Mouse (Mus musculus) mesoderm, embryonic 11.5 days (tissue): ENCODE data around the gene Iqgap3.

ENCODE experiments used
- DNase-seq: peaks from one replicate; pipeline ENCODE4 v3.0.0-alpha.2; 2012; ENCODE audit warnings: low read depth, low spot score

Gene Iqgap3

DNA sequence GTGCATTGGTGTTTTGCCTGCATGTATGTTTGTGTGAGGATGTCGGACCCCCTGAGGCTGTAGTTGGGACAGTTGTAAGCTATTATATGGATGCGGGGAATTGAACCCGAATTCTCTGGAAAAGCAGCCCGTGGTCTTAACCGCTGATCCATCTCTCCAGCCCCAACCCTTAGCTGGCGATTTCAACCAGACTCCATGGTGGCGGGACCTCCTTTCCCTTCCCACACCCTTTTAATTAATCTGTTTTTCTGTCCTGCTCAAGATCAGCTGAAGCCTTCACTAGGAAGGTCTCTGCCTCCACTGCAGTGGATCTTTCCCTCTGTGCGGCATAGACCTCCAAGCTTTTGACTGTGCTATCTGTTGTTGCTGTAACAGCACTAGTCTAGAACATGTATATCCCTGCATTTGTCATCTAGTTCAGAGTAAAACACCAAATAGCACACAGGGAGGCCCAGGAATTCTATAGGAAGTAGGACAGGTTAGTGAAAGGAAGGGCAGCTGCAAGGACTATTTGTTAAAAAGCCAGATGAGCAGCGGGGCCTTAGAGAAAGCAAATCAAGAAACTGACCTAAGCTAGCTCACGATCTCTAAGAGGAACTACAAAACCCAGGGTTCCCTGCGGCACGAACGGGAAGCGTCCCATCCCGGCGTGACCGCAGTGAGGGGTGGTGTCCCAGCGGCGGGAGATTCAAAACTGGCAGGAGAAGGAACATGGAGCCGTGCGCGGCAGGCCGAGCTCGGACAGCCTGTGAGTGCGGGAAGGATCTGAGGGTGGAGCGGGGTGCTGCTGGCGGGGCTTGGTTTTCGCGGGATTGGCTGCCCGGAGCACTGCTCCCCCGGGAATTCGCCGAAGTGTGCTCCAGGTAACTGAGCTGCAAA is at the start of gene Iqgap3:
TSS of gene Iqgap3 (plus strand) at position 627 of the 879 bp plus-strand sequence.
- peak; percentile 89 for DNase-seq

DNA sequence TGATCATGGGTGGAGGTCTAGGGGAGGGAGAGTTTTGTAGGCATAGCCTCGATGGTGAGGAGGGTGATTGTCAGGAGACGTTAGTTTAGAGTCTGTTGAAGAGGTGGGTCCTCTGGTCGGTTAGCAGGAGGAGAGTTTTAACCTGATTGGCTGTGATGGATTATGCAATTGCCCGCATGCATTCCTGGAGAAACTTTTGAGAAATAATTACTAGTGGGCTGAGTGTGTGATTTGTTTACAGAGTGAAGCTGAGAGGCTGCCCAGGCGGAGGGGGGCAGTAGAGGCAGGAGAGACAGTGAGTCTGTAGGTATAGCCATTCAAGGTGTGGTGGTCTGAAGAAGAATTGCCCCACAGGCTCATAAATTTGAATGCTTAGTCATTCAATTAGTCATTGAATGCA is 48.3 kb upstream of the Iqgap3 start:
- DNase-seq, result no peak

DNA sequence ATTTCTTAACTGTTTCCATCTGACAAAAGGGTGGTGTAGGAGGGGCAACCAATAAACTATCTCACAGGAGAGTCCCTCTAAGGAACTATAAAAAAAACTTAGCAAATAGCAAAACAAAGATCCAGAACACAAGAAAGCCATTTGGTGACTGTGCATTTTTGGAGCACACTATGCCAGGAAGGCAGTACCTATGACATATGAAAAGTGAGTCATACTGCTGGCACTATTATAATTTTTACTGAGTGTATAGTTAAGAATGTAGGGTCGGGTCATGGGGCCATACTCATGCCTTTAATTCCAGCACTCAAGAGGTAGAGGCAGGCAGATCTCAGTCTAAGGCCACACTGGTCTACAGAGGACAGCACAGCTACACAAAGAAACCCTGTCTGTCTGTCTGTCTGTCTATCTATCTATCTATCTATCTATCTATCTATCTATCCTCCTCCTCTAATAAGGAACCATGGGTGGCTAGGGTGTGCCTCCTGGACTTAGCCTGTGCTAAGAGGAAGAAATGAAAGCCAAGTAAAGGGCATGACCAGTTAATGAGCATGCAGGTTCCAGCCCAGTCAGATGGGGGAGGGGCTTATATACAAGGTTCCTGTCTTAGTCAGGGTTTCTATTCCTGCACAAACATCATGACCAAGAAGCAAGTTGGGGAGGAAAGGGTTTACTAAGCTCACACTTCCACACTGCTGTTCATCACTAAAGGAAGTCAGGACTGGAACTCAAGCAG is 46.0 kb upstream of the Iqgap3 start:
- DNase-seq, result no peak

DNA sequence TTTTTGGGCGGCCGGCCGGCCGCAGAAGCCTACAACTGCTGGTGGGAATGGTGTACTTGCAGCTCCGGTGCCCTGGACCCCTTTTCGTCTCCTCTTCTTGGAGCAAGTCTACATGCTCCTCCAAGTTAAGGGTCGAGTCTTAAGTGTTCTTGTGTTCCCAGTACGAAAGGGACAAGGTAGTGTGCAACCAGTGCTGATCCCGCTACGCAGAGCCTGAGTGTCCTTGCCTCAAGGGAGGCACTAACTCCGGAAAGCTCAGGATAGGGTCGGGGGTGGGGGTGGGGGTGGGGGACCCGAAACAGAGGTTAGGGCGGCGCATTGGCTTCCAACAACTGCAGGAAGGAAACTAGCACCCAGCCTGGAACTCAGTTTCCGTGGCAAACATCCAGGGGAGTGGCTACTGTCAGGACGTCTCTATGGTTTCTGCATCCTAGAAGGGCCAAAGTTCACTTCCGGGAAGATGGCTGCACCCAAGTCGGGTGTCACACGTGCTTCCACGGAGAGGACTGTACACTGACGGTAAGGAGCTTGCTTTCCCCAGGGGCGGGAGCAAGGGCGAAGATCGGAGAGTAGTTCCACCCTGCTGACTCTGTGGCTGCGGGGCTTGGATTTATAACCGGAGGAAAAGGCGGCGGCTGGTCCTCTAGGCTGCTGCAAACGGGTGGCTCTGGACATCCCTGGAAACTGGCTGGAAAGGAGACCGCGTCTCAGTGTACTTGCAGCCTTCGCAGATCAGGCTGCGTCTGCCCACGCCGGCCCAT is 38.9 kb upstream of the Iqgap3 start, which contains the start of gene Gpatch4:
TSS of gene Gpatch4 (plus strand) at position 448 of the 761 bp plus-strand sequence.
- peak; percentile 97 for DNase-seq

DNA sequence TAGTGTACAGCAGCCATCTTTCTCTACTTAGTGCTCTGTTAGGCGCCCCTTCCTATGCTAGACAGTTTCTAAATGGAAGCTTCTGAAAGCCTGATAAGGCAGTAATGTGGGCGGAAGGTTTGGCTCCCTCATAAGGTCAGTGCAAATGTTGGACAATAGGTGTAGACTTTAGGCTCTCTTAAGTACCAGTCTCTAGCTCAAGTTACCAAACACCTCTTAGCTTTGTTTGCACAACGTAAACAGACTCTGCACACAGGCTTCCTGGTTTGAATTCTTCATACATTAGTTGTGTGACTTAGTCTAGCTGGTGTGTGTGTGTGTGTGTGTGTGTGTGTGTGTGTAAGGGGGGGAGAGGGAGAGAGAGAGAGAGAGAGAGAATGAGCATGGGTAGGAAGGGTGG is 32.2 kb upstream of the Iqgap3 start:
- no peak for DNase-seq

DNA sequence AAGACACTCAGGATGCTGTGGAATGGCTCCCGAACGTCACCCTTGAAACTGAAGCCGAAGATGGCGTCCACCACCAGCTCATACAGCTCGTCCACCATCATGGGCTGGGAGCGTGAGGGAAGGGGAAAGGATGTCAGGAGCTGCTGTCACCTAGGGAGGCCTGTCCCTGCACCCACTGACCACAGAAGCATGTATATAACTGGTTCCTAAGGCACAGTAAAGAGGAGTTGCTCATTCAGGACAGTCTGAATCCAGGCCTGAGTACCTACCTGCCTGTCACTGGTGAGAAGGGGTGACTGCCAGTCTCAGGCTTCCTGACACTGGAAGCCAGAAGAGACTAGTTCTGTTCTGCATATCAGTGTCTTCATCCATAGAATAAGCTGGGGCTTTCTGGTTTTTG is 24.7 kb upstream of the Iqgap3 start:
- DNase-seq, result no peak

DNA sequence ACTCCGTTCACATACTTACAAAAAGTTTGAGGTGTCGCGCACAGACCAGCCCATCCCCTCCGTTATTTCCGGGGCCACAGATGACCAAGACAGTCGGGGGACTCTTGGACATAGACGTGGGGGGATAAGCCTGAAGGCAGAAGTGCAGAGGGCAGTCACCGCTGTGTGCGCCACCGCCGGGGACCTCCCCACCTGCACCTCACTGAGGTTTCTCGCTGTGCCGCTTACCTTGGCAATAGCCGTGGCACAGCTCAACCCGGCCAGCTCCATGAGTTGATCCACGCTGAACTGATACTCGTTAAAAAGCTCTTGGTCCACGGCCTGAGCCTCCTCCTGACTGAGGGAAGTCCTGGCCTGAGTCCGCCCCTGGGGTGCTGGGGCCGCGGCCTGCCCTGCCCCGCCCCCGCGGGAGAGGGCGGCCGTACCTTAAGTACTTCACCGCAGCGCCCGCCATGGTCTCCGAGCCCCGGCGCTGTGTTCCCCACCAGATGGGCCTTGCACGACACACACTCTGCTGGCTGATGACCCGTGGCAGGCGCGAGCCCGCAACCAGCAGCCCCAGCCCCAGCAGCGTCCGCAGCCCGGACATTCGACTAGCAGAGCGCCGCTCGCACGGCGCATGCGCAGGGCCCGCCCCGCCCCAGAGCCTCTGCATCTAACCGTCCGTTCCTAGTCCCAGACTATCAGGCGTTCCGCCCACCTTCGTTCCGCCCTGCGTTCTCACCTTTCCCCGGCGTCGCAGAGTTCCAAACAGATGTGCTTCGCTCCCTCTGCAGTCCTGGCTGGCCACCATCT is 23.7 kb upstream of the Iqgap3 start, which contains the start of gene Naxe:
TSS of gene Naxe (minus strand) at position 594 of the 795 bp plus-strand sequence.
- peak; percentile 95 for DNase-seq

DNA sequence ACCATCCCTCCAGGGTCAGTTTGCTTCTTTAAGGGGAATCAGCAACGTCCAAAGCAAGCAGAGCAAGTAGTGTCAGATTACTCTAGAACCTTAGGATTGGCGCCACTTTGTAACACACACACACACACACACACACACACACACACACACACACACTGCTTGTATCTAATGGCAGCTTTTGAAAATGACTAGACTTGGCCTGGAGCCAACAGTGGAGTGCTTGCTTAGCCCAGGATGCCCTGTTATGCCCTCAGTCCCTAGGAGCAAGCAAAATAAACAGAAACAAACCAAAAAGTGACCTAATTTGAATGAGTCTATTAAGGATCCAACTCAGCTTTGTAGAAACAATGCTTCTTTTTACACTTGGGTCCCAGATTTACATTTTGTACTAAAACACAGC is 13.4 kb upstream of the Iqgap3 start:
- no peak for DNase-seq

DNA sequence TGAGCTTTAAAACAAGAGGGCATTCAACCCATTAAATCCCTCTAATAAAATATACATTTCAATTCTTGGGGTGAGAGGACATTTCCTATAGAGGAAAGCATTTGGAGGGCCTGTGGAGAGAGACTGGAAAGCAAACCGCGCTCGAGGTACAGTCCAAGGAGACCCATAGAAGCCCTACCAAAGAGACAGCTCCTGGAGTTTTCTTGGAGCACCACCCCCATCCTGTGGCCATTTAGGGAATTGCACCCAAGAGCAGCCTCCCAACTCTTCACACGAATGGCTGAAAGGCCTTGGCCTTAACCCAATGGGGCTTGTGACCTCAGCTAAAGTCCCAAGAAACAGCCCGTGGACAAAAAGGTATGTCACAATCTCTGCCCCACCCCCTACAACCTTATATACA is 10.0 kb upstream of the Iqgap3 start:
- DNase-seq, result peak; percentile 82

DNA sequence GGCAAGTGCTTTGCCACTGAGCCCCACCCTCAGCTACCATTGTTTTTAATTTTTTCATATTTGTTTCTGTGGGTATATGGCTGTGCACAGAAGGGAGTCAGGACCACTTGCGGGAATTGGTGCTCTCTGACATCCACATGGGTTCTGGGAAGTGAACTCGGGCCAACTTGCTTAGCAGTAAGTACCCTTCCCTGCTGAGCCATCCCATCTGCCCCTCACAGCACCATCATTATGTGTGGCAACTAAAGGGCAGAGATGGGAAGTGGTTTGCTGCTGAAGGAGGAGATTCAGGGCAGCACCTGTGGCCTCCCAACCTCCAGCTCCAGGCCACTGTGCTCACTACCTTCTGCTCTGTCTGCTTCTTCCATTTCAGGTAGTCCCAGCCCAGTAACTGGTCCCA is 8.1 kb upstream of the Iqgap3 start:
- no peak for DNase-seq

DNA sequence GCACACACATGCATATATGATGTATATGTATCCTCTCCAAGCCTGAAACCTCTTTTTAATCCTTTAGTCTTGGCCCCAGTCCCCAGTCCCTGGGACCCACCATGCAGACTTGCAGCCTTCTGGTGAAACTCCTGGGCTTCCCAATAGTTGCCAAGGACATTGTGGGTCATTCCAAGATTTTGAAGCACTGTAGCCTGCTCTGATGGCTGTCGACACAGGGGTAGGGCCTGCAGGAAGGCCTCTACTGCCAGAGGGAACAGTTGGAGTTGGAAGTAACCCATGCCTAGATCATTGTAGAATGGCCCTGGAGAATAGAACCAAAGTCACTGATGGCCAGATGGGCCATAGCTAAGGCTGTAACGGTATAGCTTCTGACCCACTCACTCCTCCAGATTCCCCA is 7.4 kb upstream of the Iqgap3 start:
- DNase-seq, result no peak

DNA sequence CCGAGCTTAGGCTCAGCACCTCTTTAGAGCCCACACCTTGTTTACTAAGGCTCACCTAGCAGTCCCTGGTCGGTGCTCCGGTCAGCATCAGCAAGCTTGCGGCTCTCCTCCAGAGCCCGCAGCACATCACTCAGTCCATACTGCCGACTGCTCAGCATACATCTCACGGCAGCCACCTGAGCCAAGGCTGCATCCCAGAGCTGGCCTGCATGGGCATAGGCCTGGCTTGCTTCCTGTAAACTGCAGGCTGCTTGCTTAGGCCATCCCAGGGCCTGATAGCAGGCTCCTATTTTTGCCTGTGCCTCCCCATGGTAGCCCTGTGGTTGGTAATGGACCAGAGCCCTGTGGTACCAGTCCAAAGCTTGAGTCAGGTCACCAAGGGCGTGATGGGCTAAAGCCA is 7.0 kb upstream of the Iqgap3 start:
- no peak for DNase-seq

DNA sequence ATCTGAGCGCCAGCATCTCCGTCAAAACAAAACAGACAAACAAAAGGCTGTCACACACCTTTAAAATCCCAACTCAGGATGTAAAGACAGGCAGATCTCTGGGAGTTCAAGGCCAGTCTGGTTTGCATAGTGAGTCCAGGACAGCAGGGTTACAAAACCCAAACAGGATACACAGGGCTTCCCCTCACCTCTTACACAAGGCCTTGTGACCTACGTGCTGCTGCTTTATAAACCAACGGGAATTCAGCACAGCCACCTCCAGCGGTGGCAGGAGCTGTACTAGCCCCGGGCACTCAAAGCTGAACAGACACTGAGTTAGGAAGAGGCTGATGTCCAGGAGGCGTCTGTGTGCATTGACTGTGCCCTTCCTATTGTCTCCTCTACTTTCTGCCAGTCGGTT is 4.3 kb upstream of the Iqgap3 start:
- no peak for DNase-seq

DNA sequence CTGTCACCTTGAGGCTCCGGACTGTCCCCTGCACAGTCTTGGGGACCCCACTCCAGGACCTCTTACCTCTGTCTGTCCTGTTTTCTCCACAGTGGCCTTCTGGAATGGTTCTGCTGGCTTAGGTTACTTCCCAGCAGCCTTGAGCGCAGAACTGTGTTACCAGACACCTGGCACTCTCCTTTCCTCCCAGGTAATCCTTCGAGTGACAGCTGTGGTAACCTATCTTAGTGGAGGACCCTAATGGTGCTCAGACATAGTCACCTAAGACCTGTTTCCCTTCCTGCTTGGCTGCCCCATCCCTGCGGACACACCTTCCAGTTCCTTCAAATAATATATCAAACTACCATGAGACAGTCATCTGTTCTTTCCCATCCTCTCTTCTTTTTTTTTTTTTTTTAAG is 3.6 kb upstream of the Iqgap3 start, which contains the start of gene Ttc24:
TSS of gene Ttc24 (minus strand) at position 101 of the 400 bp plus-strand sequence.
- DNase-seq, result no peak

DNA sequence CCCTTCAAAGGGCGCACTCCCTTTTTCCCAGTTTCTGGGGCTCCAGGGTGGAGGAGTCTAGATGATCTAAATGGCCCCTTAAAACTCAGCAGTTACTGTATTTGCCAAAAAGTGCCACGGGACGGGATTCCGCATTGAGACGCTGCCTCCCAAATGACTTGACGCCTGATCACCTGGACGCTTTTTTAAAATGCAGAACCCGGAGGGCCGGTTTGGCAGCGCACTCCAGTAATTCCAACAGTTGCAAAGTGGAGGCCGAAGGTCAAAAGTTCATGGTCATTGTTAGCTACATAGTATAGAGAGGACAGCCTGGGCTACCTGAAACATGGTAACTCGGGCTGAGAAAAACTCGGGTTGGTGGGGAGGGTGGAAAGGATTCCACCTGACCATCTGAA is 450 bp downstream of the Iqgap3 start:
- no peak for DNase-seq

DNA sequence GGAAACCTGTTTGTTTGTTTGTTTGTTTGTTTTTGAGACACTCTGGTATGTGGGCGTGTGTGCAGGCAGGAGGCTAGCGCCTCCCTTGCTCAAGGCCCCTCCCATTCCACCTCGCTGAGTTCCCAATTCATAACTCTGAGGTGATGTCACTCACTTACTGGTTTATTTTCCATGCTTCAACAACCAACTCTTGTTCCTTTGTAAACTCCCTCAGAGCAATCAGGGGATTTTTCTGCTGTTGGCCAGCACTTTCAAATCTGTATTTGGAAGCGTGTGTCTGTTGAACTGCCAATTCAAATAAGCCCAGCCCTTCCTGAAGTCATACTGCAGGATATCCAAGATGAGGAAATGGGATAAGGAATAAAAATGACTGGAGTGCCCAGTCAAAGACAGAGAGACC is 892 bp downstream of the Iqgap3 start:
- no peak for DNase-seq

DNA sequence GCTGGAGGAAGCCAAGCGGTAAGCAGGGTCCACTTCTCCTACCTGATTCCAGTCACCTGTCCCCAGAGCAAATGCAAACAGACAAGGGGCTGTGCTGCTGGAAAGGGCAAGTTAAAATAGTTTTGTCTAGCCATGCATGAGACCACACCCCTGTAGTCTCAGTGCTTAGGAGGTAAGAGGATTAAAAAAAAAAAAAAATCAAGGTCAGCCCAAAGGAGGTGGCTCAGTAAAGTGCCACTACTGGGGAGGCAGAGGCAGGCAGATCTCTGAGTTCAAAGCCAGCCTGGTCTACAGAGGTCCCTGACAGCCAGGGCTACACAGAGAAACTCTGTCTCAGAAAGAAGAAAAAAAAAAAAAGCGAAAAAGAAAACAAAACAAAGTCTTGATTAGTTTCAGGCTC is 2.2 kb downstream of the Iqgap3 start:
- DNase-seq, result no peak

DNA sequence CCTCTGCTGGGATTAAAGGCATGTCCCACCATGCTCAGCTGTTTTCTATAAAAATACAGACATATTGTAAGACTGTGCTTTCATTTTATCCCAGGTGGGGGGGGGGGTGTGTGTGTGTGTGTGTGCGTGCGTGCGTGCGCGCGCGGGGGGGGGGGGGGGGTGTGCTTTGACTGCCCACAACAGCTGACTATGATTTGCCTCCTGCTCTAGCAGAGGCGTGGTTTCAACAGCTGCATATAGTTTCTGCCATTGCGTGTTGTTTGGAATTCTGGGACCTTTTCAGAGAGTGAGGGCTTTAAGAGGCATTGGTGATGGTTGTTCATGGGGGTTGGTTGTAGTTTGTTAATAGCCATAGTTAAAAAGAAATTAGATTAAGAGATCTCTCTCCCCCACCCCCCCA is 3.7 kb downstream of the Iqgap3 start:
- no peak for DNase-seq

DNA sequence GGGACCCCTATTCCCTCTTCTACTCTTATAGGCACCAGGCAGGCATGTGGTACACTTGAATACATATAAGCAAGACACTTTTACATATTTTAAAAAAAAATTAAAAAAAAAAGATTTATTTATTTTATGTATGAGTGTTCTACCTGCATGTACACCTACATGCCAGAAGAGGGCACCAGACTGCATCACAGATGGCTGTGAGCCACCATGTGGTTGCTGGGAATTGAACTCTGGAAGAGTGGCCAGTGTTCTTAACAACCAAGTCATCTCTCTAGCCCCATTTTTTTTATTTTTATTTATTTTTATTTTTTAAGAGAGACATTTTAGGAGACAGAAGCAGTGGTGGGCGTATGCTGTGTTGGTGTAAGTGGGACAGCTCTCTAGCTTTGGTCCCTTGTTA is 5.9 kb downstream of the Iqgap3 start:
- DNase-seq, result peak; percentile 49

DNA sequence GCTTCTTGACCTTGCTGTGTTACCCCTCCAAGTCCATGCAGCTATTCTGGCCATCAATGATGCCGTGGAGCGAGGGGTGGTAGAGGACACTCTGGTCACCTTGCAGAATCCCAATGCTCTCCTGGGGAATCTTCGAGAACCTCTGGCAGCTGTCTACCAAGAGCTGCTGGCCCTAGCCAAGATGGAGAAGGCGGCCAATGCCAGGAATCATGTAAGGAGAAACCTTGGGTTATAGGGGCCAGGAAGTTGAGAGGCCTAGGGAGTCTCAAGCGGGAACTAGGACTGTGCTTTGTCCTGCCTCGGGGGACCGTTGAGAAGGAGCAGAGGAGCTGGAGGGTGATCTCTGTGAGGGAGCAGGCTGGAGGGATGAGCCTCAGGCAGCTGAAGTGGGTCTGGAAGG is 8.3 kb downstream of the Iqgap3 start:
- DNase-seq, result no peak

DNA sequence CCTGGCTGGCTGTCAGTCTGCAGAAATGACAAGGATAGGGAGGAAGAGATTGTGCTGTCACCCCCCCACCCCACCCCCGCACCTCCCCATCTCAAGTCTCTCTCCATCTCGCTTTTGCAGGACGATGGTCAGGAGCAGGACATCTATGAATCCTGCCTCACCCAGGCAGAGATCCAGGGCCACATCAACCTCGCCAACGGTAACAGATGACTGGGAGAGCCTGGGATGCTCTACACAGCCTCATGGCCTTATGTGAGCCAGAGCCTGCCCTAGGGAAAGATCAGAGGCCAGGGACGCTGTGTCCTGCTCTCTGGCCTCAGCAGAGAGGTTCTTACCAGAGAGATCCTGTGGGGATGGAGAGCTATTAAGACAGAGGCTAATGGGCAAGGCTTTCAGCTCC is 8.8 kb downstream of the Iqgap3 start:
- DNase-seq, result no peak
